Mouse (Mus musculus) thymus, postnatal 36 days (tissue): ENCODE data around the gene Slc10a1.
"Not testable (repeated sequence)": the region's sequence is repeated elsewhere in the genome, so short reads cannot be mapped to it uniquely, and the experiment has no call there.

Experiments
- DNase-seq, 2 experiments: peaks; one replicate each; pipeline ENCODE4 v3.0.0; 2022; ENCODE audit warnings: mixed read lengths in 2 of 2

Slc10a1 gene

DNA sequence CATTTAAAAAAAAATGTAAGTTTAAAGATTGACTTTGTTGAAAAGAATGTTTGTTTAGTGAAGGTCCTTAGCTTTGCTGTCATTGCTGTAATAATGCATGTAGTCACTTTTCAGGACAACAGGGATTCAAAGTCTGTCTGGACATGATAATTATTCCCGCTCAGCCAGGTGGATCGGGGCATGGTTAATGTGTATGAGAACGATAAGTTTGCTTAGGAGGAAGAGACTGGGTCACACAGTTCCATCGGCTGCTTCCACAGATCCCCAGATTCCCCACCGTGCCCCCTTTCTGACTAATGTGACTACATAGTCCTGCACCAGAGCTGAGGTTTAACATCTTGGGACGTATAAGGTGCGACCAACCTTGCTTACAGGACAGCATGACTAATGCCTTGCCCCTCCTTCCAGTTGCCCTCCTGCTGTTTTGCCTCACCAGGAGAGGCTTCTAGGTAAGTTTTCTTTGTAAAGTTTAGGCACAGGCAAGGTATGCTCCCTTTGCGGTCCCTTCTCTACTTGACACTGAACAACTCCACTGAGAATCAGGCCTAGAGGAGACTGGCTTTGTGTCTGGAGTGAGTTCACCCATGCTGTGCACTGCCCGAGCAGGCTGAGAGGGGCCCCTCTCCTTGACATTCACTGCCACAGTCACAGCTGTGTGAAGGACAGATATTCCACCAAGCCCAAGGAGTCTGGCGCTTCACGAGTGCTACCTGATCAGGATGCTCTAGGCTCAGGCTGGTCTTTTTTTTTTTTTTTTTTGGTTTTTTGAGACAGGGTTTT is 2.3 kb downstream of the Slc10a1 start:
- DNase-seq: no peak

DNA sequence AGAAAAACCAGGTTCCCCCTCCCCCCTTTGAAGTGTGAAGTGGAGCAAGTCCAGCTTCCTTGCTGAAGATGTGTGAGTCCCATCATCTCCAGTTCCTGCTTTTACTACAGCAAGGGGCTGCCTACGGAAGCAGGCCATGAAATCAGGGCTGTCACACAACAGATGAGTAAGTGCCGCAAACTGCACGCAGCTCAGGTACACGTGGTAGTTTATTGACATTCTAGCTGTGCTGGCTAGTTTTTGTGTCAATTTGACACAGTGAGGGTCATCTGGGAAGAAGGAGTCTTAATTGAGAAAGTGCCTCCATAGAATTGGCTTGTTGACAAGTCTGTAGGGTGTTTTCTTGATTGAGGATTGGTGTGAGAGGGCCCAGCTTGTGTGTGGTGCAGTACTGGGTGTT is 5.9 kb downstream of the Slc10a1 start:
- DNase-seq: no peak

DNA sequence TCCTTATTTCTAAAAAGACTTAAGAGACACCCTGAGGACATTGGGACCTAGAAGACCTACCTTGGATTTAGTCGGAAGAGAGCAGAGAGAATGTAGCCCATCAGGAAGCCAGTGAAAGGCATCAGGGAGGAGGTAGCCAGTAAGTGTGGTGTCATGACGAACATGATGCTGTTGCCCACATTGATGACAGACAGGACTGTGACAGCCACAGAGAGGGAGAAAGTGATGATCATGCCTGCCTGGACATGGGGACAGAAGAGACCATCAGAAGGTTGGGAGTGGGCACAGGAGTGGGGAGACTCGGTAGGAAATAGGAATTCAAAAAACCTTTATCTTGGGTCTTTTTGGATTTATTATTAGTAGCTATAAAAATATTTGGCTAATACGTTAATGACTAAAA is 10.5 kb downstream of the Slc10a1 start:
- DNase-seq: no peak

DNA sequence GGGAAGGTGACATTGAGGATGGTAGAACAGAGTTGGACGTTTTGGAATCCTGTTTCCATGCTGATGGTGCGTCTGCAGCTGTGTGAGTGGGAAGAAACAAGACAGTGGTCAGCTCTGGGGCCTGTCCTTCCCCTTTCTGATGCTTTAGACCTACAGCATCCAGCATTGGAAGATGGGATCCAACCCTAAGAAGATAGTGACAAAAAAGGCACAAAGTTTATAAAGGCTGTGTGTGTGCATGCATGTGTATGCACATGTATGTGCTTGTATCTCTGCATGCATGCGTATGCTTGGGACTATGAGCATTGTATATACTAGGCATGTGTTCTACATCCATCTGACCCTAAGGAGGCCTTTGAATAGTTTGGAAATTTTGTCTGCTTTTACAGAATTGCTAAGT is 12.5 kb downstream of the Slc10a1 start:
- DNase-seq: no peak

DNA sequence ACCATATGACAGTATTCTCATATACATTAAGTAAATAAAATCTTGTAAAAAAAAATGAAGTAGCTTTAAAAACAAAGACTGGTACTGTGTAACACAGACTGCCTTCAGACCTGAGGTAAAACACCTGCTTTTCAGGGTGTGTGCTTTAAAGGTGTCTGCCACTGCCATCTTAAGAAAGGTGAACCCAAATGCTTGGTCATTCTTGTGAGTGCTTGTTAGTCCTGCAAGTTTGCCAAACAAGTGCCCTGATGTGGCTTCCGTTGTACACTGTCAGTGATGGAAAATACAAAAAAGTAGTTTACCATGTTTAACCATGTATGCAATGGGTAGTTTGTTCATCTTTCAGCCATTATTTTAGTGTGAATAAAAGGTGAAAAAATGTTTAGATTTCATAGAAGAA is 16.0 kb downstream of the Slc10a1 start:
- no peak for DNase-seq

DNA sequence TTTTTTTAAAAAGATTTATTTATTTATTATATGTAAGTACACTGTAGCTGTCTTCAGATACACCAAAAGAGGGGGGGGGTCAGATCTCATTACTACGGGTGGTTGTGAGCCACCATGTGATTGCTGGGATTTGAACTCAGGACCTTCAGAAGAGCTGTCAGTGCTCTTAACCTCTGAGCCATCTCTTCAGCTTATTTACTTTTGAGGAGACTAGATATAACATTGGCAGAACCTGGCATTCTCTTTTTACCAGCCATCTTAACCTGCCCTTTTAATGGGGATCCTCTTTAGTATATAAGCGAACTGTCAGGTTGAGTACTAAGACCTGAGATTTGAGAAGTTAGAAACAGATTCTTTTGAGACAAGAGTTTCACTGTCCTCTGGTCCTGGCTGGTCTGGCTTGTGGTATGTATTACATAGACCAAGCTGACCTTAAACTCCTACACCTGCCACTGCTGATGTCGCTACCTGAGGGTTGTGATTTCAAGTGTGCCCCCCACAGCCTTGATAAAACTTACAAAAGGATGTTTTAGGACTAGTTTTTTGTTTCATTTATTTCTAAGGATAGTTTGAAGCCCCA is 16.8 kb downstream of the Slc10a1 start:
- DNase-seq: no peak

DNA sequence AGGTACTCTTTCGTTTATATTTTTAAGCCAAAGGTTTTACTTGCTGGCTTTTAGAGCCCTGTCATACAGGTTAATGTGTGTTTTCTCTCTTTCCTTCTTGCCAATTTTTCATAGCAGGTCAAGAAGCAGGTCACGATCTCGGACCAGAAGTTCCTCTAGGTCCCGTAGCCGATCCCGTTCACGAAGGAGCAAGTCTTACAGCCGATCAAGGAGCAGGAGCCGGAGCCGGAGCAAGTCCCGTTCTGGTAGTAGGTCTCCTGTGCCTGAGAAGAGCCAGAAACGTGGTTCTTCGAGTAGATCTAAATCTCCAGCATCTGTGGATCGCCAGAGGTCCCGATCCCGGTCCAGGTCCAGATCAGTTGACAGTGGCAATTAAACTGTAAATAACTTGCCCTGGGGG is 18.9 kb downstream of the Slc10a1 start:
- not testable (repeated sequence) for DNase-seq

DNA sequence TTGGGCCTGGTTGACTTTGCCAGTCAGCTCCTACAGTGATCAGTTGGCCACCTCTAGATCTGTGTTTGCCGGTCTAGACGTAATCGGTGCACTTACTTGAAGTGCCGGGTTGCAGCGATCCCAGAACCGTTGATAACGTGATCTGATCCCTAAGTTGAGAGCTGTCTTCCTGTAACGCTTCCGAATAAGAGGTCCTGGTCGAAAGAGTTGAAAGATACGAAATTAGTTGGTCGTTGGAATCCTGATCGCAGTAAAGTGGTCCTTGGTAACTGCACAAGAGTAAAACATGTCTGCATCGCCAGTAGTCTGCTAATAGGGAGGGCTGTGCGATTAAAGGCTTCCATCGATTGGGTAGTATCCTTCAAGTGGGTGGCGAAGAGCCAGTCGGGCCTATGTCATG is 20.3 kb downstream of the Slc10a1 start:
- DNase-seq: no peak

DNA sequence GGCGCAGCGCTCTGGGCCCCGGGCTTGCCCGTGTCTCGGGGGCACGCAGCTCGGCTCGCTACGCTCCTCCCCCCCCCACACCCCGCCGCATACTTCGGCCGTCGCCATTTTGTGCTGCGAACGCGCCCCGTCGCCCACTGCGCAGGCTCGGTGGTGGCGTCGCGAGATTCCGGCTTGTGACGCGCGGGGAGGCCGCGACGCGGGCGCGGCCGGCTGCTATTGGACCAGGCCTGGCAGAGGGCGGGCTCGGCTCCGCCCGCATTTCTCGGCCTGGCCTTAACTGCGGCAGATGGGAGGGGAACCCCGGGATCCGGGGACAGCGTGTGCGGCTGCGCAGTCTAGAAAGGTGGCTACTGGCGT is 22.5 kb downstream of the Slc10a1 start:
- peak; percentile 94 to 97 for DNase-seq

DNA sequence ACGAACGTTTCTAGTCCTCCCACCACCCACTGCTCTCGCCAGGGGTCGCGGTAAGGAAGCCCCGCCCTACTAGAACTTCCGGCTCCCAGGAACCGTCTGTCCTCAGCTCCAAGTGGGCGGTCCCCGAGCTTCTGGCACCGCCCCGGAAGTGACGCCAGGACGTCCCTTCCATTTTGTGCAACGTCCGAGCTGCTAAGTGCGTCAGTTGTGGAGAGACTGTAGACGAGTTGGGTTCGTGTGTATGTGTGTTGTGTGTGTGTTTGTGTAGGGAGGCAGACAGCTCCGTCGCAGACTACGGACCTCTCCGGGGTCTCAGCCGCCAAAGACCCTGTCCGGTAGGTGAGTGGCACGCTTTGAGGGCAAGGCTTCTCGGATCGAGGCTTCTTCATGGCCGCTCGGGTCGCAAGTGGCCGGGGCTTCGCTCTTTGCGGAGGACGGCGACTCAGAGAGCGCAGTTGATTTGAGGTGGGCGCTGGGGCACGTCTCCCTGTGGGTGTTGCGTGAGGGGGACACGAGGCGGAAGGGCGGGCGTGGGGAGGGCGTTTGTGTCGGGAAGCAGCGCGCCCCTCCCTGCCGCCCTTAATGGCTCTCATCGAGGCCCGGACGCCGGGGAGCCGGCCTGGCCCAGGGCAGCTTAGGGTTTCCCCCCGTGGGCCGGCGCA is 23.0 kb downstream of the Slc10a1 start, which contains the start of gene Srsf5:
Srsf5 (plus strand) TSS at position 171 of the 662 bp plus-strand sequence.
- peak; percentile 99 for DNase-seq

DNA sequence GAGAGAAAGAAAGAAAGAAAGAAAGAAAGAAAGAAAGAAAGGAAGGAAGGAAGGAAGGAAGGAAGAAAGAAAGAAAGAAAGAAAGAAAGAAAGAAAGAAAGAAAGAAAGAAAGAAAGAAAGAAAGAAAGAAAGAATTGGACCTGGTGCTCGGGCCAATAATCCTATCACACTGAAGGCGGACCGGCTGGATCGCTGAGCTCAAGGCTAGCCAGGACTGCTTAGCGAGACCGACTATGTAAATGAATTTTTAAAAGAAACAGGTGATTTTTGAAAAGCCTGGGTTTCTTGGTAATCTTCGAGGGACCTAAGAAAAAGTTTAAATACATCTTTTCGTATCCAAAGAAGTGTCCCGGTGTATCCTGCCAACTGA is 23.6 kb downstream of the Slc10a1 start:
- DNase-seq: not testable (repeated sequence)

DNA sequence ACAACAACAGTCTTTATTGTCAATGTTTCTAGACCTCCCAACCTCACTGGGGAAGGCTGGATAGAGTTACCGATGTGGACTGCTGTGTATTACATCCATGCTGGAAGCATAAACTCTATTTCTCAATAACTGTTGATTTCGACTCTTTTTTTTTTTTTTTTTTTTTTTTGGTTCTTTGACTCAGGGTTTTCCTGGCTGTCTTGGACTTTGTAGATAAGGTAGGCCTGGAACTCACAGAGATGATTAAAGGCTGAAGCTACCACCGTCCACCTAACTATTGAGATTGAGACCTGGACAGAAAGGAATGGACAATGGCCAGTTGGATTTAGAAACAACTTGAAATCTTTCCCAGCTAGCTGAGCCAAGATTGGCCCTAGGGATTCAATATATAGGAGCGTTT is 24.3 kb downstream of the Slc10a1 start:
- DNase-seq: no peak

DNA sequence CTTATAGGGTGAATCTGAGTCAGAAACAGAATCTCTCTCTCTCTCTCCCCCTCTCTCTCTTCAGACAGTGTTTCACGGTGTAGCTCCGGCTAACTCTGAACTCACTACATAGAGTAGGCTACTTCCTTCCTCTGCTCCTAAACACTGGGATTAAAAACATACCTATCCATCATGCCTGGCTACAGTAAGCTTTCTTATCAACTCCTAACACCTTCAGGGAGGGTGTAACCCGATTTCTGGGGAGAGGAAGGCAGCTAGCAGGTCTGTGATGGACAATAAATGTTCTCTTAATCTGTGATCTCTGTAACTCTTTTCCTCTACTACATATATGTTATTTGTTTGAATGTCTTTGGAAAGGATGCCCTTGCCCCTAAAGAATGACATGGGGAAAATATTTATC is 25.1 kb downstream of the Slc10a1 start:
- DNase-seq: no peak

DNA sequence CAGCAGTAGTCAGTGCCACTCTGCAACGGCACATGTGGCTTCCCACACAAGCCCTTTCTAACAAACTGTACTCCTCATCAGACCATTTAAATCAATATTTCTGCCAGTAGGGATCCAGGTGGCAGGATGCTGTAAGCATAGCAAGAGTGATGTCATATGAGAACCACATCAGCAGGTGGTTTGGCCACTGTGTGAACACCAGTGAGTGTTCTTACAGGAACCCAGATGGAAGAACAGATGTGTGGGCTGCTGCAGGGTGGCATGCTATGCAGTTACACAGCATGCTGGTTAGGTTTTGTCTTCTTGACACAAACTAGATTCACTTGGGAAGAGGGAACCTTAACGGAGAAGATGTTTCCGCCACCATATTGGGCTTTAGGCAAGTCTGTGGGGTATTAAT is 26.6 kb downstream of the Slc10a1 start:
- DNase-seq: peak; percentile 33 to 65

DNA sequence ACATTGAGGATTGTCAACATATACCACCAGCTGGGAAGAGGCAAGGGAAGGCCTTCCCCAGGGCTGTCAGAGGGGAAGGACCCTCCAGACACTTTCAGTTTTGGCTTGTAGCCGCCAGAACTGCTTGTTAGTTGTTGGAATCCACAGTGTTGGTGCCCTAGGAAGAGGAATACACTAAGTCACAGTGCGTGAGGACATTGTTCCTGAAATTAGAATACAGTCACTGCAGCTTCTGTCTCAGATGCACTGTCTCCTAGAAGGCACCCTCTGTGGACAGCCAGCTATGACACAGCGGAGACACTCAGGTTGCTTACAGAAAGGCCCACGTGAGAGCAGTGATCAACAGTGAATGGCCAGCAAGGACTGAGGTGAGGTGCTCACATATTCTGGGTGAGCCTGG is 29.3 kb downstream of the Slc10a1 start:
- peak in 1 of 2 experiments; percentile 19 for DNase-seq

DNA sequence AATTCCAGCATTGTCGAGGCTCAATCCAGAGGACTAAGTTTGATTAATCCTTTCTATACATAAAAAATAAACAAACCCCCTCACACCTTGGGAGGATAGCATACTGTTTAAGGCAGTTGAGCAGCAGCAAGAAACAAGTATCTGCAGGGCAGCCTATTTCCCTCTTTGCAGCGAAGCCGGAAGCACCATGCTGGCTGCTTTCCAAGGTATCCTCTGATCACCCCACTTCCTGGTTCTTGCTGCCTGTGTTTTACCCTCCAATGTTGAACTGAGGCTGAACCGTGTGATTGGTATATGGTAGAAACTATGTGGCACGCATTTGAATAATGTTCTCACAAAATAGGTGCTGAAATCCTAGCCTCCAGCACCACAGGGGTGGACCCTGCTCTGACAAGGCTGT is 29.9 kb downstream of the Slc10a1 start:
- peak; percentile 74 to 83 for DNase-seq

DNA sequence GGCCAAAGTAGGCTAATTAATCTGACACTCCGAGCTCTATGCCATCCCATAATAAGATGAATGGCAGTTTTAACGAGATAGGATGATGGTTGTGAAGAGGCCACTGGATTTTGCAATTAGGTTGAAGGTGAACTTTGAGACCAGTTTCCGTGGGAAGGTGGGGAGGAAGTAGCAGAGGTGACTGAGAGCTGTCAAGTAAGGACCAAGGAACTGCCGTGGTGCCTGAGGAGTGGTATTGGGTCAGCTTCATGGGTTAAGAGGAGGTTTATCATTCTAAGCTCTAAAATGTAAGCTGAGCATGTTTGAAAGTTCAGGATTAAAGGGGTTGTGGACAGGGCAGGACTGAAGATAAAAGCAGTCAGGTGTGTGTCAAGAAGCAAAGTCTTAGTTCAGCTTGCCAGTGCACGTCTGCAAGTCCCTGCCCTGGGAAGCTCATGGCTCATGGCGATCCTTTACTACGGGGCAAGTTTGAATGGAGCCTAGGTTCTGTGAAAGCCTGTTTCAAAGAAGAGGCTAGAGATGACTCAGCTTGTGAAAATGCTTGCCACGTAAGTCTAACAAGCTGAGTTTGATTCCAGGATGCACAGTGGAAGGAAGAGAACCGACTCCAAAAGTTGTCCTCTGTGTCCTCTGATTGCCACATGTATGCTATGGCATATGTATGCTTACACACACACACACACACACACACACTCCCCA is 31.0 kb downstream of the Slc10a1 start:
- DNase-seq: no peak

DNA sequence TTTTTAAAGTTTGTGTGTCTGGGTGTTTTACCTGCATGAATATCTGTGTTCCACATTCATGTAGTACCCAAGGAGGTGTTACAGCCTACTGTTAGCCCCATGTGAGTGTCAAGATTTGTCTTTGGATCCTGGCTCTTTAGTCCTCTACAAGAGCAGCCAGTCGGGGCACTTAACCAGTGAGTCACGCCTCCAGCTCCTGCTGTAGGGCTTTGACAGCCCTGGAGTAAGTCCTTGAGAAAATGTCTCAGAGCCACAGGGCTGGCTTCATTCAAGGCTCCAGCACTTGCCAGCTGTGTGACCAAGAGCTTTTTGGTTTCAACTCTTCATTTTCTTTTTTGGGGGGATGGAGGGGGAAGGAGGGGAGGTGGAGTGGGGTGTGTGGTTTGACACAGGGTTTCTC is 31.8 kb downstream of the Slc10a1 start:
- no peak for DNase-seq

DNA sequence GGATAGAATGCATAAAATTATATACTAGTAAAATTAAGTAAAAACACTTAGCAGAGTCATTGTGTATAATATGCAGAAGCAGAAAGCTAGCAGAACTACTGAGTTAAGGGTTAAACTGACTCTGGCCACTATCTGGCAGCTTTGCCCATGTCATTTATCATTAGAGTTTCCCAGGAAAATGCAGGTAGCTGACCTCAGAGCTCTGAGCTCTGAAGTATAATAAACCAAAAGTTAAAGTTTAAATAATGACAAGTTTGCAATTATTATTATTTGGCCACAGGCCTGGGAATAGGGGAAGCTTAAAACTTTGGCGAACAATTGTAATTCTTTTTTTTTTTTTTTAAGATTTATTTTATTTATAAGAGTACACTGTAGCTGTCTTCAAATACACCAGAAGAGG is 35.6 kb downstream of the Slc10a1 start:
- no peak for DNase-seq

DNA sequence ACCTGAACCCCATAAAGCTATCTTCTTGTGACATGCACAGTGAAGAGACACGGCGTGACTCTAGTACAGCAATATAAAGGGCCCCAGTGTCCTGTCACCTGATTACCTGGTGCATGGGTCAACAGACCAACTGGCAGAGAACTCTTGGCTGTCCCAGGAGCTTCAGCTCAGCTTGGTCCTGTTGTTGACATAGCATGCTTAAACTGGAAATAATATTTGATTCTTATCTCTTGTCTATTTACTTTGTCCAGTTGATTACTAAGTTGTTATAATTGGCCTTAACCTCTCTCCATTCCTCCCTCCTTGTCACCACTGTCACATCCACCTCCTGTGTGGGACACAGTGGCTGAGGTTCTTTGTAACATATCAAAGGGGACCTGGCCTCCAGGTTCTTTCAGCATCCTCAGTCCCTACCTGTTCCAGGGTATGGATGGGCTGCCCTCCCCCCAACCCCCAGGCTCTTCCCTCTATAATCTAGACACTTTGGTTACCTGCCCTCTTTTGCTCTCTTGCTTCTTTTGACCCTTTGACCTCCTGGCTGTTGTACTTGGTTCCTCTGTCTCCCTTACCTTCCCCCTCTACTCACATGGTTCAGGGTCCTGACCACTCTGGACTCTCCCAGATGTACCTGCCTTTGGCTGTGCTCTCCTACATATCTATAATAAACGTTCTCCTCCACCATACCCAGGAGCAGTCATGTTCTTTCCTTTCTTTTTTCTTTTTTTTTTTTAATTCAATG is 36.9 kb downstream of the Slc10a1 start:
- DNase-seq: no peak

DNA sequence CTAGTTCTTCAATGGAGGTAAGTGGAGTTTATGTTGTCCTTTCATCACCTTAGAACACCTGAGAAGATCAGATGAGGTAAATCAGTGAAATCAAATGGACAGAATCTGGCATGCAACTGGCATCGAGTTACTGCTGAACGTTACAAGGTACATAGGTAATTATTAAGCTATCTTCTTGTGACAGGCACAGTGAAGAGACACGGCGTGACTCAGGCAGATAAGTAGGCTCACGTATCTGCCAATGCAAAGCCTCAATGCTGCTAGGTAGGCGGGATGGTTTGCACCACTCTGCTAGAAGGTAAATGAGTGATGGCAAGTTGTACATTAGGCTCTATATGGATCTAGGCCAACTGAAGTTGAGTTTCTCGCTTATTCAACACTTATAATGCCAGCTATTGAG is 38.4 kb downstream of the Slc10a1 start:
- DNase-seq: no peak

DNA sequence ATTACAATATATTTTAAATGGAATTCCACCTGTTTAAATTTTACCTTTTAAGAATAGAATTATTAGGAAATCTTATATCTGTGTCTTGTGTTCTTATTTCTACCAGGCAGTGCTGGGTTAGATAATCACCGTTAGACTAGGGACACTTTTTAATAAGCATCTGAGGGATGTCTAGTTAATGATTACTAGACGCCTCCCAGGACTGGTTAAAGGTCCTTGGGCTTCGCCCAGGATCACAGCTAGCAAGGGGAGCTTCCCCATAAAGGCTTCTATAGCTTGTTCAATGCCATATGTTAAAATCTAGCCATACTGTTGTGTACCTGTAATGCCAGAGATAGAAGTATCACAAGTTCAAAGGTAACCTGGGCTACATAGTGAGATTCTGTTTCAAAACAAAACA is 39.6 kb downstream of the Slc10a1 start:
- DNase-seq: no peak

DNA sequence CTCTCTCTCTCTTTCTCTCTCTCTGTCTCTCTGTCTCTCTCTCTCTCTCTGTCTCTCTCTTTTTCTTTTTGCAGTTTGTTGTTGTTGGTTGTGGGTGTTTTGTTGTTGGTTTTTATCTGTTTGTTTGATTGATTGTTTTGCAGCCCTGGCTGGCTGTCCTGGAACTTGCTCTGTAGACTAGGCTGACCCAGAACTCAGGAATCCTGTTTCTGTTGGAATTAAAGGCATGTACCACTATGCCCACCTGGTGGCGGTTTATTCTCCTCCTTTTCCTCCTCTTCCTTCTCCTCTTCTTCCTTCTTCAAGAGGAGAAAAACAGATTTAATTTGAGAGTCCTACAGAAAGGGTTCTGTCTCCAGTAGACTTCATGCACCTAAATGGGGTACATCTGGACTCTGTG is 41.0 kb downstream of the Slc10a1 start:
- DNase-seq: no peak
